In the genomic region with DNA sequence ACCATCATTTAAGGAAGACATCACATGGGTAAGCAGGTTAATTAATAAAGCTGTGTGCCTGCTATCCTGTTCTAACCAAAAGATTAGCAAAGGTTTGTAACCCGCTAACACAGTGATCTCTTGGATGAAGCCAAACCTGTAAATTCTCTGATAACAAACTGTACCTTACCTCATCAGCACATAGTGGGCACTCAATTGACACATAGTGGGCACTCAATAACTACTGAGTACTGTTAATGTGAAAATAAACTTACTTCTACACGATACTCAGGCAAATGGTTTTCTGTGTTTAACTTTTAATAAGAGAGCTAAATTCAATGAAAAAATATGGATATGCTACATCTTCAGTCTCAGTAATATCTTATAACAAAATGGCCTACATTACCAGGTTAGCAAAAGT, we compare ENCODE assay signal across 20 mouse cellular contexts.
DNase-seq lines count a peak whose midpoint lies in the region; ATAC-seq and TF ChIP-seq lines count a peak whose summit lies in the region.
"Had no signal": no experiment of that assay in that cellular context is flagged by ENCODE, and none has a peak within 500 bp of the region (broad histone marks: within the 10 kb centered on the region; RNA-seq: fewer than 3 reads in every experiment).

No protein-coding gene starts in this region.

- peaks cover 2% of the 10 kb centered on the region; the same call in 1 of the 2 replicates for H3K36me3 ChIP-seq in liver, embryonic 12.5 days
- no peaks in the 10 kb centered on the region for H3K36me3 ChIP-seq in liver, postnatal 0 days (replicated peaks; ENCODE audit: insufficient read depth, low read length)
- H3K36me3 ChIP-seq in midbrain, embryonic 11.5 days (ENCODE audit: control insufficient read depth, insufficient read depth, low read length): no peaks in the 10 kb centered on the region
- H3K36me3 ChIP-seq in midbrain, embryonic 10.5 days: no peaks in the 10 kb centered on the region
- H3K36me3 ChIP-seq: embryonic facial prominence, embryonic 10.5 days; embryonic facial prominence, embryonic 12.5 days; forebrain, embryonic 15.5 days had no signal

- 77% methylated on average over 2 of the region's 2 CpGs for WGBS in liver, embryonic 12.5 days (ENCODE audit: insufficient replicate concordance)
- WGBS in liver, postnatal 0 days (ENCODE audit: insufficient replicate concordance): 92% methylated on average over 2 of the region's 2 CpGs
- WGBS in midbrain, embryonic 11.5 days: 93% methylated on average over 2 of the region's 2 CpGs
- WGBS in midbrain, embryonic 10.5 days: 92% methylated on average over 2 of the region's 2 CpGs

- DNase-seq in layer of hippocampus, adult 2 months (ENCODE audit: low spot score in 2 of 2): no peak
- DNase-seq in layer of hippocampus, postnatal 36 days: no peak
- DNase-seq in liver, postnatal 0 days: no peak
- peak; percentile 64 for DNase-seq in midbrain, embryonic 11.5 days (ENCODE audit: low spot score, missing footprints)
- no peak for DNase-seq in midbrain, embryonic 10.5 days (ENCODE audit: low spot score)
- no peak for DNase-seq in frontal cortex, postnatal 25 days (ENCODE audit: low spot score in 2 of 2)
- DNase-seq: B cell, adult 2 months; cerebellum, adult 11-12 months; cerebellum, adult 2 months; cerebellum, adult 9-10 months; cerebellum, postnatal 10 days; cerebellum, postnatal 25 days had no signal

- ATAC-seq in liver, embryonic 12.5 days: no peak
- ATAC-seq in liver, postnatal 0 days: no peak
- ATAC-seq in midbrain, embryonic 11.5 days (ENCODE audit: low FRiP score): no peak
- ATAC-seq: activated CD4-positive, CD25-positive, alpha-beta regulatory T cell, adult 4 months; CD4-positive, CD25-positive, alpha-beta regulatory T cell, adult 4 months; forebrain, embryonic 15.5 days had no signal

- TF ChIP-seq CTCF in layer of hippocampus, adult 2 months (conservative IDR thresholded peaks at IDR 0.05): no peak
- TF ChIP-seq CTCF in liver, postnatal 0 days (IDR thresholded peaks at IDR 0.05; ENCODE audit: low read depth): no peak

- no peak overlapping the region for H3K4me3 ChIP-seq in layer of hippocampus, adult 2 months
- no peak overlapping the region for H3K4me3 ChIP-seq in liver, embryonic 12.5 days
- no peak overlapping the region for H3K4me3 ChIP-seq in liver, postnatal 0 days (ENCODE audit: low read depth, low read length)
- H3K4me3 ChIP-seq in midbrain, embryonic 11.5 days (ENCODE audit: low read depth, low read length): no peak overlapping the region
- H3K4me3 ChIP-seq in midbrain, embryonic 10.5 days: no peak overlapping the region
- H3K4me3 ChIP-seq: embryonic facial prominence, embryonic 10.5 days; embryonic facial prominence, embryonic 12.5 days; forebrain, embryonic 13.5 days; forebrain, embryonic 15.5 days had no signal

- no peaks in the 10 kb centered on the region for H3K27me3 ChIP-seq in liver, embryonic 12.5 days (replicated peaks)
- no peaks in the 10 kb centered on the region for H3K27me3 ChIP-seq in liver, postnatal 0 days (ENCODE audit: insufficient read depth, low read length)
- no peaks in the 10 kb centered on the region for H3K27me3 ChIP-seq in midbrain, embryonic 11.5 days (ENCODE audit: control insufficient read depth, insufficient read depth, low read length)
- H3K27me3 ChIP-seq in midbrain, embryonic 10.5 days (ENCODE audit: low read depth, poor library complexity, severe bottlenecking): no peaks in the 10 kb centered on the region
- H3K27me3 ChIP-seq: embryonic facial prominence, embryonic 12.5 days; forebrain, embryonic 13.5 days; forebrain, embryonic 15.5 days; Patski had no signal

- no peaks in the 10 kb centered on the region for H3K9me3 ChIP-seq in liver, embryonic 12.5 days (replicated peaks)
- H3K9me3 ChIP-seq in liver, postnatal 0 days (ENCODE audit: low read length): no peaks in the 10 kb centered on the region
- H3K9me3 ChIP-seq in midbrain, embryonic 11.5 days (ENCODE audit: control insufficient read depth, low read length): no peaks in the 10 kb centered on the region
- no peaks in the 10 kb centered on the region for H3K9me3 ChIP-seq in midbrain, embryonic 10.5 days (replicated peaks)
- H3K9me3 ChIP-seq: embryonic facial prominence, embryonic 10.5 days; embryonic facial prominence, embryonic 12.5 days; forebrain, embryonic 13.5 days; forebrain, embryonic 15.5 days had no signal

- TF ChIP-seq EP300 in liver, postnatal 0 days (IDR thresholded peaks at IDR 0.05; ENCODE audit: low read depth): no peak

- H3K4me1 ChIP-seq in liver, embryonic 12.5 days: peaks cover 26% of the 10 kb centered on the region
- H3K4me1 ChIP-seq in liver, postnatal 0 days (ENCODE audit: insufficient read depth): 0 out of 2 replicates have a peak, but pooled peaks cover 2% of the 10 kb centered on the region
- peaks cover 3% of the 10 kb centered on the region for H3K4me1 ChIP-seq in midbrain, embryonic 11.5 days (ENCODE audit: control insufficient read depth, insufficient read depth, low read length)
- H3K4me1 ChIP-seq in midbrain, embryonic 10.5 days: peaks cover 10% of the 10 kb centered on the region; the same call in 1 of the 2 replicates
- H3K4me1 ChIP-seq: embryonic facial prominence, embryonic 10.5 days; embryonic facial prominence, embryonic 12.5 days had no signal

- H3K9ac ChIP-seq in liver, embryonic 12.5 days: no peak overlapping the region
- H3K9ac ChIP-seq in liver, postnatal 0 days (replicated peaks): no peak overlapping the region
- no peak overlapping the region for H3K9ac ChIP-seq in midbrain, embryonic 11.5 days (ENCODE audit: low read length)
- H3K9ac ChIP-seq: embryonic facial prominence, embryonic 12.5 days; forebrain, embryonic 13.5 days; forebrain, embryonic 15.5 days had no signal

- peak overlapping the region; percentile 86; the same call in 1 of the 2 replicates for H3K27ac ChIP-seq in layer of hippocampus, adult 2 months
- H3K27ac ChIP-seq in liver, embryonic 12.5 days: 0 out of 2 replicates have a peak overlapping the region, but pooled peaks have one; percentile 4
- H3K27ac ChIP-seq in liver, postnatal 0 days (ENCODE audit: low read depth): no peak overlapping the region
- no peak overlapping the region for H3K27ac ChIP-seq in midbrain, embryonic 11.5 days (ENCODE audit: low read depth, low read length)
- no peak overlapping the region for H3K27ac ChIP-seq in midbrain, embryonic 10.5 days (replicated peaks)
- H3K27ac ChIP-seq: embryonic facial prominence, embryonic 10.5 days; embryonic facial prominence, embryonic 12.5 days; forebrain, embryonic 13.5 days; forebrain, embryonic 15.5 days had no signal

- H3K4me2 ChIP-seq in liver, embryonic 12.5 days: no peak overlapping the region
- H3K4me2 ChIP-seq in liver, postnatal 0 days (ENCODE audit: low read depth, low read length): no peak overlapping the region
- no peak overlapping the region for H3K4me2 ChIP-seq in midbrain, embryonic 11.5 days
- H3K4me2 ChIP-seq: embryonic facial prominence, embryonic 12.5 days; forebrain, embryonic 13.5 days; forebrain, embryonic 15.5 days had no signal

Comparison
In these comparisons a context has a peak if more than half of its experiments do, and no peak if none do; other contexts are left out.
1. H3K27ac ChIP-seq: peak in layer of hippocampus, adult 2 months (single experiment) and liver, embryonic 12.5 days (single experiment); none in liver, postnatal 0 days (single experiment), midbrain, embryonic 11.5 days (single experiment) and midbrain, embryonic 10.5 days (single experiment).